Mouse (Mus musculus) C2C12 (cell line): Measurements from ENCODE around the gene Nebl.

Experiments used
- CTCF ChIP-seq: IDR thresholded peaks from one replicate; pipeline ENCODE4 v1.5.1; 2011; ENCODE audit not compliant: control insufficient read depth, insufficient read depth, insufficient read length
- FOSL1 ChIP-seq: IDR thresholded peaks from one replicate; pipeline ENCODE4 v1.8.0; 2011; ENCODE audit warnings: mild to moderate bottlenecking, low read length; ENCODE audit not compliant: poor library complexity, insufficient read depth, severe bottlenecking
- MAX ChIP-seq: IDR thresholded peaks from one replicate; pipeline ENCODE4 v1.6.1; 2011; ENCODE audit warnings: mild to moderate bottlenecking, control low read depth
- MYOD1 ChIP-seq: IDR thresholded peaks from one replicate; pipeline ENCODE4 v1.6.1; 2011; ENCODE audit warnings: low read depth; ENCODE audit not compliant: control insufficient read depth, insufficient read length
- MYOG ChIP-seq: IDR thresholded peaks from one replicate; pipeline ENCODE4 v1.6.1; 2011; ENCODE audit not compliant: control insufficient read depth, insufficient read length; ENCODE audit errors: extremely low read depth
- USF1 ChIP-seq: IDR thresholded peaks from one replicate; pipeline ENCODE4 v1.6.1; 2011; ENCODE audit warnings: low read depth, mild to moderate bottlenecking, control low read depth, moderate library complexity

DNA sequence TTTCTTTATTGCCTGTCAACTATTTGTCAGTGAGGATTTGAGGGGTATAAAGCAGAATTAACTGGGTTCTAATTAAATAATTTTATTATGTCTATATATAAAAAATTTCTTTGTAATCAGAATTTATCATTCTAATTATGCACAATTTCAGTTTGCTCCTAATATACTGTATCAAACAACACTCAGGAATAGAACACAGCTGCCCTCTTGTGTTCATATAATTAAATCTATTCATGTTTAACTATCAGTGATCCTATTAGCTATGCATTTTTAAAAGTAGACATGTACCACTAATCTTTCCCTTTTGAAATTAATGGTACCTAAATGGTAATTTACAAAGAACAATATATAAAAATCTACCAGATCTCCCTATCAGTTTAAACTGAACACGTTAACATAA is 404.7 kb downstream of the Nebl start:
- TF ChIP-seq USF1 = no peak
- TF ChIP-seq CTCF = no peak
- no peak for TF ChIP-seq MYOG
- no peak for TF ChIP-seq MAX
- no peak for TF ChIP-seq FOSL1
- no peak for TF ChIP-seq MYOD1
